Mouse (Mus musculus): Measurements from ENCODE around the gene Sbk1.
A peak's percentile ranks its signal among the peaks of the same experiment; 100 is the strongest.

DNA sequence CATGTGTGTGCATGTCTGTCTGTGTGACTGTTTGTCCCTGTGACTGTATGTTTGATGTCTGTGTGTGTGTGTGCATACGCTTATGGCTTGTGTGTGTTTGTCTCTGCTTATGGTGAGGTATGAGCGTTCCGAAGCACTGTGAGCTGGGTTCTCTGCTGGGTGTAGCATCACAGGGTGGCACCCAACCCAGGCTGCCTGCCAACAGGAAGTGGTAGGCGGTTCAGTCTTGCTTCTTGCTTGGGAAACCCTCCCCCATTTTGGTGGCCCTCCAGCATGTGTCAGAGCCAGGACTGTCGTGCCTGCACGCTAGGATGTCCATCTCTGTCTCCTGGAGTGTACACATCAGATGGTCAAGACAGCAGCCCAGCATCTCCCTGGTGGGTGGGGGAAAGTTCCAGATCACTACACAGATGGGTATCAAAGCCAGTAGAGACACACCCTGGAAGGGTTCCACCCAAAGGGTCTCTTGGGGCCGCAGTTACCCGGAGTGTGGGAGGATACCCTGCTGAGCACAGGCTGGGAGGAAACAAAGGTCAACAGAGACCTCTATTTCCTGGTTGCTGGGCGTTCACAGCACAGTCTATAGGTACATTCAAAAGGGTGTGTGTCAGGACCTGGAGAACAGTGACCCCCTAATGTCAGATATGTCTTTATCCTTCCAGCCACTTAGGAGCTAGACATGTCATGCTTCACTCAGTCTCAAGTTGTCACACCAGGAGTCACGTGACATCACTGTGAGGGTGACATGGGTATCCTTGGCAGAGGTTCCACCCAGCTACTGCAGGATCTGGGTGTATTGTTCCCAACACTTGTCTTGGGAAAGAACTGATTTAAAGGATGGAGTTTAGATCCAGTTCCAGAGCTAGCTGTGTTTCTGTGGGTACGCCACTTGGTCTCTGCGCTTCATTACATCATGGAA, 13.1 kb downstream of the Sbk1 start:
- TF ChIP-seq CTCF (IDR thresholded peaks at IDR 0.05; ENCODE audit: insufficient read depth, low read length) (no peak), POLR2A (IDR thresholded peaks at IDR 0.05; ENCODE audit: borderline replicate concordance, extremely low read depth, low read depth, low read length) (peak; percentile 37; the same call in 1 of the 2 replicates)

Measured in lung, adult 2 months (tissue).